Mouse (Mus musculus) limb, embryonic 10.5 days (tissue): Measurements from ENCODE around the gene Cel. TPM values are rescaled to one million over a fixed set of nuclear protein-coding genes. Genes with fewer than 3 reads are reported as not detected.

ENCODE experiments used
- DNase-seq: peaks from one replicate; pipeline ENCODE4 v3.0.0-alpha.2; 2017; ENCODE audit warnings: low spot score
- H3K27ac ChIP-seq: fragments of 300-500 bp; sonication (generic); 2 replicates; pipeline ENCODE4 v1.5.1; 2016; ENCODE audit warnings: mild to moderate bottlenecking
- H3K27me3 ChIP-seq: fragments of 300-500 bp; sonication (generic); 2 replicates; pipeline ENCODE4 v1.6.1; 2016; ENCODE audit warnings: low read depth, mild to moderate bottlenecking; ENCODE audit not compliant: poor library complexity, severe bottlenecking
- H3K36me3 ChIP-seq: fragments of 300-500 bp; sonication (generic); 2 replicates; pipeline ENCODE4 v1.6.1; 2016; ENCODE audit warnings: mild to moderate bottlenecking, moderate library complexity
- H3K4me1 ChIP-seq: fragments of 300-500 bp; sonication (generic); 2 replicates; pipeline ENCODE4 v1.6.1; 2016
- H3K4me3 ChIP-seq: fragments of 300-500 bp; sonication (generic); 2 replicates; pipeline ENCODE4 v1.5.1; 2016; ENCODE audit warnings: mild to moderate bottlenecking, moderate library complexity
- H3K9me3 ChIP-seq: fragments of 300-500 bp; sonication (generic); replicated peaks from 2 replicates; pipeline ENCODE4 v1.6.1; 2016; ENCODE audit warnings: mild to moderate bottlenecking
- WGBS: fragments of 180-500 bp; shearing (Covaris S2); methylation state at CpG from one replicate; pipeline ENCODE4 v1.1.7; 2016; 5-methylcytosine and 5-hydroxymethylcytosine counted together
- polyA plus RNA-seq: library from polyadenylated mRNA; unstranded; fragments of >200 nt; fragmentation: Nextera tagmentation; extraction: Ambion mirVana; gene quantifications from 2 replicates; pipeline ENCODE4 v1.2.1, GENCODE M21; 2016

Gene Cel
- polyA plus RNA-seq, 1 experiment from 2014 or later, result not detected

GRCm38 (mm10) chr2:28598692-28599568 lies 35.7 kb upstream of the Cel start:
- H3K9me3 ChIP-seq, result no peaks in the 10 kb centered on the region
- no peak overlapping the region for H3K4me3 ChIP-seq
- H3K36me3 ChIP-seq, result no peaks in the 10 kb centered on the region
- 0 out of 2 replicates have a peak overlapping the region, but pooled peaks have one; percentile 32 for H3K27ac ChIP-seq
- 75% methylated on average over 12 of the region's 12 CpGs for WGBS
- H3K27me3 ChIP-seq, result 0 out of 2 replicates have a peak, but pooled peaks cover 2% of the 10 kb centered on the region
- peaks cover 16% of the 10 kb centered on the region for H3K4me1 ChIP-seq
- no peak for DNase-seq

- no peak for DNase-seq
- peaks cover 16% of the 10 kb centered on the region for H3K4me1 ChIP-seq
- no peak overlapping the region for H3K27ac ChIP-seq
- H3K36me3 ChIP-seq, result no peaks in the 10 kb centered on the region
- H3K27me3 ChIP-seq, result peaks cover 12% of the 10 kb centered on the region; the same call in 1 of the 2 replicates
- WGBS, result 77% methylated on average over 7 of the region's 7 CpGs
- H3K9me3 ChIP-seq, result no peaks in the 10 kb centered on the region
- no peak overlapping the region for H3K4me3 ChIP-seq
Measured at GRCm38 (mm10) chr2:28597733-28598547, 34.7 kb upstream of the Cel start.

- 87% methylated on average over 7 of the region's 7 CpGs for WGBS
- Histone ChIP-seq H3K4me3 (no peak overlapping the region), H3K4me1 (peaks cover 16% of the 10 kb centered on the region), H3K27me3 (peaks cover 15% of the 10 kb centered on the region; the same call in 1 of the 2 replicates), H3K9me3 (no peaks in the 10 kb centered on the region), H3K27ac (no peak overlapping the region), H3K36me3 (no peaks in the 10 kb centered on the region)
- no peak for DNase-seq
Measured at GRCm38 (mm10) chr2:28596998-28597397, 33.8 kb upstream of the Cel start.

GRCm38 (mm10) chr2:28596021-28596420 lies 32.8 kb upstream of the Cel start:
- Histone ChIP-seq H3K27me3 (peaks cover 15% of the 10 kb centered on the region; the same call in 1 of the 2 replicates), H3K4me1 (peaks cover 16% of the 10 kb centered on the region), H3K36me3 (no peaks in the 10 kb centered on the region), H3K4me3 (no peak overlapping the region), H3K27ac (no peak overlapping the region), H3K9me3 (no peaks in the 10 kb centered on the region)
- WGBS, result 77% methylated on average over 7 of the region's 7 CpGs
- DNase-seq, result no peak

- no peaks in the 10 kb centered on the region for H3K36me3 ChIP-seq
- DNase-seq, result peak; percentile 81
- 6% methylated on average over 15 of the region's 15 CpGs for WGBS
Measured at GRCm38 (mm10) chr2:28592809-28593208, 29.6 kb upstream of the Cel start.

GRCm38 (mm10) chr2:28591479-28591878 lies 28.3 kb upstream of the Cel start:
- peaks cover 15% of the 10 kb centered on the region for H3K27me3 ChIP-seq
- no peak overlapping the region for H3K4me3 ChIP-seq
- no peaks in the 10 kb centered on the region for H3K9me3 ChIP-seq
- no peak overlapping the region for H3K27ac ChIP-seq
- H3K4me1 ChIP-seq, result no peaks in the 10 kb centered on the region
- 86% methylated on average over 2 of the region's 2 CpGs for WGBS
- no peak for DNase-seq
- no peaks in the 10 kb centered on the region for H3K36me3 ChIP-seq

More at GRCm38 (mm10) chr2:28592809-28593208, 29.6 kb upstream of the Cel start:
- H3K4me3 ChIP-seq, result no peak overlapping the region
- peaks cover 1% of the 10 kb centered on the region; the same call in 1 of the 2 replicates for H3K4me1 ChIP-seq
- no peaks in the 10 kb centered on the region for H3K9me3 ChIP-seq
- no peak overlapping the region for H3K27ac ChIP-seq
- H3K27me3 ChIP-seq, result peaks cover 15% of the 10 kb centered on the region; the same call in 1 of the 2 replicates

GRCm38 (mm10) chr2:28588574-28588973 lies 25.4 kb upstream of the Cel start:
- H3K9me3 ChIP-seq, result no peaks in the 10 kb centered on the region
- no peak overlapping the region for H3K4me3 ChIP-seq
- 40% methylated on average over 1 of the region's 1 CpGs for WGBS
- H3K27me3 ChIP-seq, result peaks cover 10% of the 10 kb centered on the region
- H3K4me1 ChIP-seq, result peaks cover 5% of the 10 kb centered on the region
- H3K27ac ChIP-seq, result no peak overlapping the region
- no peaks in the 10 kb centered on the region for H3K36me3 ChIP-seq
- DNase-seq, result no peak

GRCm38 (mm10) chr2:28585730-28586129 lies 22.5 kb upstream of the Cel start:
- Histone ChIP-seq H3K4me1 (peaks cover 20% of the 10 kb centered on the region), H3K27me3 (no peaks in the 10 kb centered on the region; the same call in 1 of the 2 replicates), H3K36me3 (peaks cover 5% of the 10 kb centered on the region), H3K4me3 (no peak overlapping the region), H3K9me3 (no peaks in the 10 kb centered on the region), H3K27ac (no peak overlapping the region)
- 48% methylated on average over 2 of the region's 2 CpGs for WGBS
- DNase-seq, result no peak

- Histone ChIP-seq H3K4me3 (no peak overlapping the region), H3K36me3 (peaks cover 11% of the 10 kb centered on the region), H3K4me1 (peaks cover 20% of the 10 kb centered on the region), H3K27me3 (no peaks in the 10 kb centered on the region; the same call in 1 of the 2 replicates), H3K27ac (no peak overlapping the region), H3K9me3 (no peaks in the 10 kb centered on the region)
- WGBS, result 23% methylated on average over 6 of the region's 6 CpGs
- DNase-seq, result peak; percentile 78
Measured at GRCm38 (mm10) chr2:28585043-28585571, 21.9 kb upstream of the Cel start.

GRCm38 (mm10) chr2:28583651-28584050 lies 20.4 kb upstream of the Cel start, which contains the start of gene Gtf3c5:
Gtf3c5 (minus strand) TSS chr2:28583751.
- DNase-seq, result no peak
- H3K4me1 ChIP-seq, result peaks cover 20% of the 10 kb centered on the region
- peaks cover 26% of the 10 kb centered on the region for H3K36me3 ChIP-seq
- no peaks in the 10 kb centered on the region for H3K9me3 ChIP-seq
- peak within 1 kb of the TSS; percentile 83 for H3K4me3 ChIP-seq
- H3K27me3 ChIP-seq, result no peaks in the 10 kb centered on the region; the same call in 1 of the 2 replicates
- peak within 1 kb of the TSS; percentile 96 for H3K27ac ChIP-seq
- 78% methylated on average over 9 of the region's 9 CpGs for WGBS

- Histone ChIP-seq H3K9me3 (no peaks in the 10 kb centered on the region), H3K27me3 (no peaks in the 10 kb centered on the region; the same call in 1 of the 2 replicates), H3K4me1 (peaks cover 20% of the 10 kb centered on the region), H3K27ac (peak overlapping the region; percentile 96), H3K4me3 (peak overlapping the region; percentile 83), H3K36me3 (peaks cover 34% of the 10 kb centered on the region)
- under 1% methylated on average over 56 of the region's 56 CpGs for WGBS
- peak; percentile 93 for DNase-seq
Measured at GRCm38 (mm10) chr2:28582647-28583353, 19.6 kb upstream of the Cel start.

GRCm38 (mm10) chr2:28578003-28578402 lies 14.8 kb upstream of the Cel start:
- DNase-seq, result peak; percentile 40
- H3K27me3 ChIP-seq, result no peaks in the 10 kb centered on the region
- H3K4me3 ChIP-seq, result no peak overlapping the region
- peaks cover 10% of the 10 kb centered on the region for H3K4me1 ChIP-seq
- no peak overlapping the region for H3K27ac ChIP-seq
- H3K36me3 ChIP-seq, result peaks cover 82% of the 10 kb centered on the region
- H3K9me3 ChIP-seq, result no peaks in the 10 kb centered on the region
- 80% methylated on average over 5 of the region's 5 CpGs for WGBS
